Mouse (Mus musculus): ENCODE measurements around the gene Gltp.

The Gltp gene

GRCm38 (mm10) chr5:114702403-114703392 is 11.9 kb upstream of the Gltp start:
- DNase-seq (ENCODE audit: low read depth, low spot score), result peak; percentile 45

GRCm38 (mm10) chr5:114699015-114699414 is 8.2 kb upstream of the Gltp start:
- no peak for DNase-seq (ENCODE audit: low read depth, low spot score)

DNA sequence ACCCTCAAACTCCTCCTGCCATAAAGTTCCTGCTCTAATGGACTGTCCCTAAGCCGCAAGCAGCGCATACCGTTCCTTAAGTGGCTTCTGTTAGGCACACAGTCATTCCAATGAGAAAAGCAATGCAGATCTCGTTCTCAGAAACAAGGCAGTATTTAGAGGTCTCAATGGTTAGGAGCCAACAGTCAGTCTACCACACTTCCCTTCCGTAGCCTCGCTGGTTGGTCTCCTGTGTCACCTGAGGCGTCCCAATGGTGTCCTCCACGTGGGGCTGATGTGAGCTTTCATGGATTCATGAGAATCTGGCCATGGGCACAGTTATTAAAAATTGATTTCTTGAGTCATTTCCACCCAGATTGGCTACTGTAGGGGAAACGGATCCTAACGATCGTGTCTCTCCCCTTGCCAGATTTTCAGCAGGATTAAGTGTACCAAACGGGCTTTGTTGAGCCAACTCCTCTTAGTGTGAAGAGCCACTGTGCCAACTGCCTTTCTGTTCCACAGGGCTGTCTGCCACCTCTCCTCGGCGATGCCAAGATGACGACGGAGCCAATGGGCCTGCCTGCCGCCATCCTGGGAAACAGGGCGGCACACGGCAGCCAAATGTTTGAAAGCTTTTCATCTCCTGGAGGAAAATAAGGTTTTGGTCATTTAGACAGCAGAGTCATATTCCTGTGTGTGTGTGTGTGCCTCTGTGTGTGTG is 7.4 kb upstream of the Gltp start:
- no peak for DNase-seq (ENCODE audit: low read depth, low spot score)

GRCm38 (mm10) chr5:114696939-114697338 is 6.2 kb upstream of the Gltp start:
- peak; percentile 65 for DNase-seq (ENCODE audit: low read depth, low spot score)

GRCm38 (mm10) chr5:114695775-114696174 is 5.0 kb upstream of the Gltp start:
- DNase-seq (ENCODE audit: low read depth, low spot score), result peak; percentile 32

DNA sequence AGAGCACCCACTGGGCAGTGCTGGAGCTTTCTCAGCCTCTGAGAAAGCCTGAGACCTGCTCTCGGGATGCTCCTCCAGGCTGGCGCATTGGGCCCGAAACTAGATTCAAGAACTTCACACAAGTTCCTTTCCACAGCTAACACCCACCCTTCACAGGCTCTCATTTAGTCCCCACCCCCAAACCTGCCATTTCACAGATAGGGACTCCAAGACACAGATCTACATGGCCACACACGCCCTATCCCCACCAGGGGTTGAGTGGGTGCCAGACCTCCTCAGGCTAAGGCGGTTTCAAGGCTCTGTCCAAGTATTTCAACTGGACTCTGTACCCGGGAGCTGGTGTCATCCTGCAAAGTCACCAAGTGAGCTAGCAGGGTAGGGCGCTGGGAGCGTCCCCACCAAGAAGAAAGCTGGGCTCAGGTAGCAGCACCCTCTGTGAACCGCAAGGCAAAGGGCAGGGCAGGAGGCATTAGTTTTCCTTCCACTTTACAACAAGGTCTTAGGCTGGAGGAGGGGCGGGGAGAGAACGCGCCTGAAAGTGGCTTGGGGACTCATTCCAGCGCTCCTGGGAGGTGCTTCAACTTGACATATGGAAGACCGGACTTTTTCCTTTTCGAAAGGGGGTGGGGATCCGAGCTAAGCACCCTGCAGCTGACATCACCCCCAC is 951 bp downstream of the Gltp start:
- DNase-seq (ENCODE audit: low read depth, low spot score), result peak; percentile 71

DNA sequence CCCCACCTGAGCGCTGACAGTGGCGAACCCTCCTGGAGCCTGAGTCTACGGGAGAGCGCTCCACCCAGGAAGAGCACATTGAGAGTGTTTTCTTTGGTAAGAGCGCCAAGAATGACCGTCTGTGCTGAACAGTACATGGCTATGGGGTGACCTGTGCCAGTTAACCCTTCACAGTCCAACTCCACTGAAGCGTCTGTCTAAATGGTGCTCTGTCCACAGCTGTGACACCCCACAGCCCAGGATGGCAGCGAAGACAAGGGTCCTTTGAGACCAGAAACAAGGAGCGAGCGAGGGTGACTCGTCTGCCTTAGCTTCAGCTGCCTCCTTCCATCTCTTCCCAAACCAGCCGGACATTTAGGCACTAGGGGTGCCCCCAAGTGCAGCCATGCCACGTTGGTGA is 2.1 kb downstream of the Gltp start:
- DNase-seq (ENCODE audit: low read depth, low spot score), result no peak

DNA sequence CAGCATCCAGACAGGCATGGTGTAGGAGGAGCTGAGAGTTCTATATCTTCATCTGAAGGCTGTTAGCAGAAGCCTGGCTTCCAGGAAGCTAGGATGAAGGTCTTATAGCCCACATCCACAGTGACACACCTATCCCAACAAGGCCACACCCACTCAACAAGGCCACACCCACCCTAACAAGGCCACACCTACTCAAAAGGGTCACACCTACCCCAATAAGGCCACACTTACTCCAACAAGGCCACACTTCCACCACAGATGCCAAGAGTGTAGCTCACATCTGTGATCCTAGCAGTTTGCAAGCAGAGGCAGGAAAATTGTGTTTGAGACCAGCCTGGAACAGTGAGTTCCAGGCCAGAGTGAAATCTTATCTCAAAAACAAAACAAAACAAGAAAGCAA is 2.9 kb downstream of the Gltp start:
- peak; percentile 52 for DNase-seq (ENCODE audit: low read depth, low spot score)

DNA sequence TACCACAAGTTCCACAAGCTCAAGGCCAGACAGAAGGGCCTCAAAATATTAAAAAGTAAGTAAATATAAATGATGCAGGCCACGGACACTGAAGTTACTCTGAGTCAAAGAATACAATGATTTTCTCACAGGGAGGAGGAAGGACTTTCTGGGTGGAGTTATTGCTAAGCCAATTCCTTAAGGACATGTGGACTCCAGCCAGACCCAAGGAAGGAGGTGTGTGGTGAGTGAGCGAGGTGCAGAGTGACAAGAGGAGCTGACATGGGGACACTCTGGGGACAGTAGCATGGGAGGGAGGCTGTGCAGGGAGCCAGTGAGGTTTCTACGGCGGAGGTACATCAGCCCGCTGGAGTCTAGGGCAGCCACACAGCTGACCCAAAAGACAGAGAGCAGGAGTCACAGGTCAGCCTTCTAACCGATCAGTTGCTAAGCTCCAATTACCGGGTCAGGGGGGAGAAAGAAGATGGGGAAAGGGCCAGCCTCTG is 4.0 kb downstream of the Gltp start:
- no peak for DNase-seq (ENCODE audit: low read depth, low spot score)

GRCm38 (mm10) chr5:114685986-114686385 is 4.8 kb downstream of the Gltp start:
- DNase-seq (ENCODE audit: low read depth, low spot score), result no peak

DNA sequence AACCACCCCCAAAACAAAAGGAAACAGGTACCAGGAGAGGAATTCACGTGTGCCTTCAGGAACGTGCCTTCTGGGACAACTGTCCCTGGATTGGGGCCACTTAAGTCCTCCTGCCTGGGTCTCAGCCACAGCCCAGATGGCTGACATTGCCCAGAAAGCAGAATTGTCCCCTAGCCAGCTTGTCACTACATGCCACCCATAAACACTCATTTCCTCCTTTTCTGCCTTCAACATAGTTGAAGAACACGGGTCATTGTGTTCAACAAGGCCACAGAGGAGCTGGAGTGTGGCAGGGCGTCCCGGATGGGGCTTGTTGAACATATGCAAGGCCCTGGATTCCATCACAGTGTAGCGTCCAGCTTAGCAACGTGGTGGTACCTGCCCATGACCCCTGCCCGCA is 9.1 kb downstream of the Gltp start:
- no peak for DNase-seq (ENCODE audit: low read depth, low spot score)

DNA sequence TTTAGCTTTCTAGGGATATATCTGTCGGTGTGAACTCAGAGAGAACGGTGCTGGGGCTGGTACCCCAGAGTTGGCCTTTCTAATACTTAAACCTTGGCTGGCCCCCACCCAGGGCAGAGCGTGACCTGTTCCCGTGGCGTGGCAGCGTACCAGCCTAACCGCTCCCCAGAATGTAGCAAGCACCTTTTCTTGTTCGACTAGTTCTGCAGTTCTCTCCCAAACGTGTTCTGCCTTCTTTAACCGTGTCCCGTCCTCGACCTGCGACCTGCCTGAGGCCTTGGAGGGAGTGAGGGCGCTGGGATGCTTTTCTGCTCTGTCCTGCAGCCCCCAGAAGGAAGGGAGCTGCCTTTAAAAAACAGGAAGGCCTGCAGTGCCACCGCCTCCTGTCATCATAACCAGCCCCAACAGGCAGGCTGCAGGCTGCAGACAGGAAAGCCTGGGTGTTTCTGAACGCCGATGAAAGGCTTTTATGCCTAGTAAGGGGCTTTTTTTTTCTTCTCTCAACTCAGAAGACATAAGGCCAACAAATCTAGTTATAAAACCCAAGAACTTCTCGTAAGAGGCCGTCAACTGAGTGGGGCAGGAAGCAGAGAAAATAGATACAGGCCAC is 10.0 kb downstream of the Gltp start:
- DNase-seq (ENCODE audit: low read depth, low spot score), result no peak

GRCm38 (mm10) chr5:114679841-114680591 is 10.8 kb downstream of the Gltp start:
- no peak for DNase-seq (ENCODE audit: low read depth, low spot score)

DNA sequence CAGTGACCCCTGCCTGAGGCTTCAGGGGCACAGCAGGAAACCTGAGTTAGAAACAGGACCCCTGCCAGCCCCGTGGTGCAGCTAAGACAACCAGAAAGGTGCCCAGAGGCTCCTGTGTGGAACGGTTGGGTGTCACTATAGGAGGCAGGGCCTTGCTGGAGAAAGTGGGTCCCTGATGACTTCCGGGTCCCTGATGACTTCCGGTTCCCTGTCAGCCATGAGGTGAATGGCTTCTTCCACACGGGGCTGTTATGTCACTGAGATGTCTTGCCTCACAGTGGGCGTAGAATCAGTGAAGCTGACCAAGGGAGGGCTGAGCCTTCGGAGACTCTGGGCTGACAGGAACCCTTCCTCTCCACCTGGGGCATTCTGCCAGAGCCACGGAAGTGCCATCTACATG is 16.2 kb downstream of the Gltp start:
- DNase-seq (ENCODE audit: low read depth, low spot score), result no peak

DNA sequence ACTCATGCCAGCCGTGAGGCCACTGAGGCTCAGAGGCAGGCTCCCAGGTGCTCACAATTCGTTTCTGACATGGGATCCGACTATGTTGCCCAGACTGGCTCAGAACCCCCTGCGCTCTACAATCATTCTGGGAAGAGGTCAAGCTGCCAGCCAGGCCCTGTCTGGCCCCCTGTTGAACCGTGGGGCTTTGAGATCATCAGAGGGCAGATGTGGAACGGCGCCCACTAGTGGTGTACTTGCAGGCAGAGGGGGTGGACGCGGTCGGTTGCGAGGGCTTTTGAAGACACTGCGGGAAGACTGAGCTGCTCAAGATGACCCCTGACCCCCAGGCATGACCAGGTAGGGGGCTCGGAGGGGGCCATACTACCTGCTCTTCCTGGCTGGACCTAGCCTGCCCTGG is 17.7 kb downstream of the Gltp start:
- DNase-seq (ENCODE audit: low read depth, low spot score), result no peak

DNA sequence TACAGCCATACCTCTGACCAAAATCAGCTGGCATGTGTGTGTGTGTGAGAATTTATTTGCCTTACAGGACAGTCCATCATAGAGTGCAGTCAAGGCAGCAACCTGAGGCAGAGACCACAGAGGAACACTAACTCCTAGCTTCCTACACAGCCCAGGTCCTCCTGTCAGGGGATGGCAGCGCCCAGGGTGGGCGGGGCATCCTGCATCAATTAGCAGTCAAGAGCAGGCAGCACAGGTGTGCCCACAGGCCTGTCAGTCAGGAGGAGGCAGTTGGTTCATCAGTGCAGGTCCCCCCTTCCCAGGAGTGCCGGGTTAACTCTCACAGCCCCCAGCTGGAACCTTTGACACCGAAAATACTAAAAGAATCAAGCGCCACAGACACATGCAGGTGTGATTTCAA is 21.8 kb downstream of the Gltp start:
- no peak for DNase-seq (ENCODE audit: low read depth, low spot score)

- peak; percentile 99 for DNase-seq (ENCODE audit: low read depth, low spot score)
Observed at GRCm38 (mm10) chr5:114667228-114667856, 23.4 kb downstream of the Gltp start.

GRCm38 (mm10) chr5:114666659-114667058 is 24.1 kb downstream of the Gltp start:
- DNase-seq (ENCODE audit: low read depth, low spot score), result no peak

DNA sequence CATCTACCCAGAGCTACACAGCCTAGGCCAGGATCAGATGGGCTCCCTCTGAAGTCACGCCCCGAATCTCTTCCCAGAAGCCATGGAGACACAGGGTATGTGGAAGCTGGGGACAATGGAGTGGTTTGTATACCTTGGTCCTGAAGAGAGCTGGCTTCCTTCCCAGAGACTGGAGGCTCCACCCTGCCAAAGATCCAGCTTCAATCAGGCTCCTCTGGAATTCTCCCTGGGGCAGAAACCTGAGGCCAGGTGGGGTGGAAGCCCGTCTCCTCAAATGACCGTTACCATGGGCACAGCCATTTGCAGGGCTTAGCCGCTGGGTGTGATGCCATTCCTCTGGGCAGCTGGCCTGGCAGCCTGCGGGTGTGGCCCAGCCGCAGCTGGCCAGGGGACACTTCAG is 26.0 kb downstream of the Gltp start:
- DNase-seq (ENCODE audit: low read depth, low spot score), result no peak

DNA sequence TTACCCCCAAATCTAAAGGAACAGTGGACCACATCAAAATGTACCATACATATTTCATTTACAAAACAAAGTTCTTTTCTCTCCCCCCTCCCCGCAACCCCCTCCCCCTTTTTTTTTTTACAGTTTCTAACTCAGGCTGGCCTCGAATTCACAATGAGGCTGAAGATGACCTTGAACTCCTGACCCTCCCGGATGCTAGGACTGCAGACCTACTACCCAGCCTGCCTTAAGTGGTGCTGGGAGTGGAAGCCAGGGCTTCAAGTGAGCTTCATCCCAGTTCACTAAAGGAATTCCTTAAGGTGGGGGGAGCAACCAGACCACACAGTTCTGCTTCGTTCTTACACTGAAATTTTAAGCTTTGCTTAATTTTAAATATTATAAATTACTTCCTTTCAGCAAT is 26.6 kb downstream of the Gltp start:
- no peak for DNase-seq (ENCODE audit: low read depth, low spot score)
